Mouse (Mus musculus) MEL (cell line): ENCODE measurements around the gene Nap1l4. TPM values are rescaled to one million over a fixed set of nuclear protein-coding genes. Genes with fewer than 3 reads are reported as not detected.

Experiments
- DNase-seq: peaks from one replicate; pipeline ENCODE4 v3.0.0; 2011; ENCODE audit warnings: low read depth, low spot score
- H3K27ac ChIP-seq: 2 replicates; pipeline ENCODE4 v1.5.1; 2012; ENCODE audit warnings: low read depth, mild to moderate bottlenecking, control low read depth, low read length, moderate library complexity; ENCODE audit not compliant: control insufficient read depth
- H3K27me3 ChIP-seq, 2 experiments: fragments of 150-350 bp in 1 of 2; sonication (generic) in 1 of 2; 2 replicates each; pipeline ENCODE4 v1.6.1; 2012; ENCODE audit warnings: low read length in 2 of 2, mild to moderate bottlenecking in 2 of 2, improper control_type of control experiment in 1 of 2, moderate library complexity in 1 of 2; ENCODE audit not compliant: insufficient read depth in 2 of 2, control insufficient read depth in 1 of 2
- H3K36me3 ChIP-seq, 2 experiments: 2 replicates each; pipeline ENCODE4 v1.6.1; 2012 to 2014; ENCODE audit warnings: low read length in 2 of 2, improper control_type of control experiment in 1 of 2, inconsistent platforms in 1 of 2, mild to moderate bottlenecking in 1 of 2; ENCODE audit not compliant: insufficient read depth in 2 of 2, control insufficient read depth in 1 of 2
- H3K4me1 ChIP-seq, 2 experiments: fragments of 150-350 bp in 1 of 2; sonication (generic) in 1 of 2; 2 replicates each; pipeline ENCODE4 v1.6.1; 2012; ENCODE audit warnings: low read length in 2 of 2, improper control_type of control experiment in 1 of 2, mild to moderate bottlenecking in 1 of 2; ENCODE audit not compliant: insufficient read depth in 2 of 2, control insufficient read depth in 1 of 2
- H3K4me3 ChIP-seq, 2 experiments: fragments of 150-350 bp in 1 of 2; sonication (generic) in 1 of 2; 2 replicates each; pipeline ENCODE4 v1.5.1; 2012; ENCODE audit warnings: low read depth in 2 of 2, low read length in 2 of 2, mild to moderate bottlenecking in 2 of 2, moderate library complexity in 2 of 2, control low read depth in 1 of 2, improper control_type of control experiment in 1 of 2; ENCODE audit not compliant: control insufficient read depth in 1 of 2, insufficient read depth in 1 of 2
- H3K79me2 ChIP-seq: 2 replicates; pipeline ENCODE4 v1.6.1; 2012; ENCODE audit warnings: mild to moderate bottlenecking, low read length, moderate library complexity; ENCODE audit not compliant: control insufficient read depth, poor library complexity, insufficient read depth
- H3K9ac ChIP-seq: 2 replicates; pipeline ENCODE4 v1.6.1; 2012; ENCODE audit warnings: low read depth, mild to moderate bottlenecking, control low read depth, low read length, moderate library complexity; ENCODE audit not compliant: control insufficient read depth, poor library complexity, severe bottlenecking
- H3K9me3 ChIP-seq: fragments of 150-350 bp; sonication (generic); replicated peaks from 2 replicates; pipeline ENCODE4 v1.6.1; 2012; ENCODE audit warnings: mild to moderate bottlenecking, low read length, improper control_type of control experiment, moderate library complexity; ENCODE audit not compliant: insufficient read depth
- BHLHE40 ChIP-seq: IDR thresholded peaks from 2 replicates; pipeline ENCODE4 v1.6.1; 2012; ENCODE audit warnings: low read depth, mild to moderate bottlenecking, inconsistent platforms, low read length, improper control_type of control experiment, borderline replicate concordance
- CHD1 ChIP-seq: IDR thresholded peaks from 2 replicates; pipeline ENCODE4 v1.6.1; 2012; ENCODE audit warnings: low read depth, mild to moderate bottlenecking, inconsistent platforms, low read length, improper control_type of control experiment
- ELF1 ChIP-seq: IDR thresholded peaks from 2 replicates; pipeline ENCODE4 v1.6.1; 2014; ENCODE audit warnings: low read depth, mild to moderate bottlenecking, inconsistent platforms, low read length, improper control_type of control experiment, moderate library complexity
- EP300 ChIP-seq, 2 experiments: IDR thresholded peaks; 2 replicates each; pipeline ENCODE4 v1.6.1; 2011; ENCODE audit warnings: improper control_type of control experiment in 2 of 2, low read length in 2 of 2, low read depth in 1 of 2, mild to moderate bottlenecking in 1 of 2
- ETS1 ChIP-seq: IDR thresholded peaks from 2 replicates; pipeline ENCODE4 v1.6.1; 2012; ENCODE audit warnings: low read depth, mild to moderate bottlenecking, inconsistent platforms, low read length, improper control_type of control experiment, moderate library complexity
- GABPA ChIP-seq: IDR thresholded peaks from 2 replicates; pipeline ENCODE4 v1.6.1; 2012; ENCODE audit warnings: low read depth, mild to moderate bottlenecking, inconsistent platforms, low read length, improper control_type of control experiment, moderate library complexity
- GATA1 ChIP-seq: IDR thresholded peaks from 2 replicates; pipeline ENCODE4 v1.6.1; 2011; ENCODE audit warnings: low read depth, low read length, improper control_type of control experiment
- JUND ChIP-seq: IDR thresholded peaks from 2 replicates; pipeline ENCODE4 v1.6.1; 2011; ENCODE audit warnings: low read depth, mild to moderate bottlenecking, improper control_type of control experiment, low read length
- KAT2A ChIP-seq: conservative IDR thresholded peaks from 2 replicates; pipeline ENCODE4 v1.6.1; 2012; ENCODE audit warnings: low read depth, low read length, improper control_type of control experiment, inconsistent platforms
- MAFK ChIP-seq: IDR thresholded peaks from 2 replicates; pipeline ENCODE4 v1.6.1; 2011; ENCODE audit warnings: low read depth, mild to moderate bottlenecking, low read length, improper control_type of control experiment, borderline replicate concordance
- MAX ChIP-seq: IDR thresholded peaks from 2 replicates; pipeline ENCODE4 v1.6.1; 2011; ENCODE audit warnings: low read length, improper control_type of control experiment
- MAZ ChIP-seq: IDR thresholded peaks from 2 replicates; pipeline ENCODE4 v1.6.1; 2012; ENCODE audit warnings: low read depth, mild to moderate bottlenecking, inconsistent platforms, low read length, improper control_type of control experiment
- MEF2A ChIP-seq: IDR thresholded peaks from 2 replicates; pipeline ENCODE4 v1.6.1; 2014; ENCODE audit warnings: low read depth, mild to moderate bottlenecking, inconsistent platforms, low read length, improper control_type of control experiment; ENCODE audit not compliant: poor library complexity, insufficient replicate concordance, severe bottlenecking; ENCODE audit errors: extremely low read depth
- MXI1 ChIP-seq: IDR thresholded peaks from 2 replicates; pipeline ENCODE4 v1.6.1; 2011; ENCODE audit warnings: mild to moderate bottlenecking, low read depth, low read length, improper control_type of control experiment
- MYC ChIP-seq: IDR thresholded peaks from 2 replicates; pipeline ENCODE4 v1.6.1; 2011; ENCODE audit warnings: low read depth, mild to moderate bottlenecking, low read length, improper control_type of control experiment, moderate library complexity
- NELFE ChIP-seq: IDR thresholded peaks from 2 replicates; pipeline ENCODE4 v1.6.1; 2011; ENCODE audit warnings: low read depth, low read length, improper control_type of control experiment
- NRF1 ChIP-seq: IDR thresholded peaks from 2 replicates; pipeline ENCODE4 v1.6.1; 2014; ENCODE audit warnings: low read depth, mild to moderate bottlenecking, inconsistent platforms, low read length, improper control_type of control experiment, moderate library complexity; ENCODE audit not compliant: poor library complexity, insufficient read depth, severe bottlenecking
- POLR2A ChIP-seq, 2 experiments: IDR thresholded peaks; 2 replicates each; pipeline ENCODE4 v1.6.1; 2011 to 2012; ENCODE audit warnings: low read length in 2 of 2, mild to moderate bottlenecking in 2 of 2, control low read depth in 1 of 2, improper control_type of control experiment in 1 of 2, low read depth in 1 of 2, moderate library complexity in 1 of 2; ENCODE audit not compliant: control insufficient read depth in 1 of 2, insufficient read depth in 1 of 2, poor library complexity in 1 of 2
- POLR2AphosphoS2 ChIP-seq: IDR thresholded peaks from 2 replicates; pipeline ENCODE4 v1.6.1; 2011; ENCODE audit warnings: low read length, improper control_type of control experiment
- POLR2AphosphoS5 ChIP-seq: IDR thresholded peaks from 2 replicates; pipeline ENCODE4 v1.6.1; 2012; ENCODE audit warnings: low read depth, borderline replicate concordance, mild to moderate bottlenecking, inconsistent platforms, low read length, moderate library complexity, mixed read lengths
- RAD21 ChIP-seq: IDR thresholded peaks from 2 replicates; pipeline ENCODE4 v1.6.1; 2011; ENCODE audit warnings: mild to moderate bottlenecking, low read depth, low read length, improper control_type of control experiment
- SIN3A ChIP-seq: IDR thresholded peaks from 2 replicates; pipeline ENCODE4 v1.6.1; 2012; ENCODE audit warnings: low read length, improper control_type of control experiment, inconsistent platforms
- SMC3 ChIP-seq: IDR thresholded peaks from 2 replicates; pipeline ENCODE4 v1.6.1; 2011; ENCODE audit warnings: low read depth, low read length, improper control_type of control experiment
- TAL1 ChIP-seq: IDR thresholded peaks from 2 replicates; pipeline ENCODE4 v1.6.1; 2012; ENCODE audit warnings: mild to moderate bottlenecking, inconsistent platforms, low read length, moderate library complexity, mixed read lengths
- TBP ChIP-seq: IDR thresholded peaks from 2 replicates; pipeline ENCODE4 v1.8.0; 2011; ENCODE audit warnings: low read depth, low read length, improper control_type of control experiment
- TCF12 ChIP-seq: IDR thresholded peaks from 2 replicates; pipeline ENCODE4 v1.6.1; 2014; ENCODE audit warnings: low read depth, mild to moderate bottlenecking, inconsistent platforms, low read length, improper control_type of control experiment, moderate library complexity
- UBTF ChIP-seq: IDR thresholded peaks from 2 replicates; pipeline ENCODE4 v1.6.1; 2012; ENCODE audit warnings: low read depth, mild to moderate bottlenecking, inconsistent platforms, low read length, improper control_type of control experiment, moderate library complexity, borderline replicate concordance; ENCODE audit not compliant: insufficient read depth
- USF1 ChIP-seq: IDR thresholded peaks from 2 replicates; pipeline ENCODE4 v1.6.1; 2014; ENCODE audit warnings: low read depth, mild to moderate bottlenecking, inconsistent platforms, low read length, improper control_type of control experiment, moderate library complexity
- ZC3H11A ChIP-seq: IDR thresholded peaks from 2 replicates; pipeline ENCODE4 v1.6.1; 2012; ENCODE audit warnings: low read depth, mild to moderate bottlenecking, inconsistent platforms, low read length, improper control_type of control experiment
- ZKSCAN1 ChIP-seq: IDR thresholded peaks from 2 replicates; pipeline ENCODE4 v1.6.1; 2012; ENCODE audit warnings: low read depth, mild to moderate bottlenecking, inconsistent platforms, low read length, improper control_type of control experiment, moderate library complexity
- ZMIZ1 ChIP-seq: IDR thresholded peaks from 2 replicates; pipeline ENCODE4 v1.6.1; 2012; ENCODE audit warnings: low read depth, mild to moderate bottlenecking, inconsistent platforms, low read length, improper control_type of control experiment, moderate library complexity
- polyA plus RNA-seq, 2 experiments: library from polyadenylated mRNA; stranded (reverse) in 1 of 2; unstranded in 1 of 2; fragments of >175 nt in 1 of 2; fragments of >200 nt in 1 of 2; gene quantifications; 2 replicates each; pipeline versions ENCODE4 v1.2.1 to v1.2.4; 2012; ENCODE audit warnings: low replicate concordance in 2 of 2, low read depth in 1 of 2; ENCODE audit not compliant: insufficient read length in 2 of 2, insufficient read depth in 1 of 2, missing spikeins in 1 of 2
- total RNA-seq: library from RNA; depleted of rRNA; stranded (reverse); fragments of 300-350 nt; gene quantifications from 2 replicates; pipeline ENCODE4 v1.2.3, GENCODE M21; 2012

Nap1l4 gene
- total and polyA plus RNA-seq, 3 experiments: 165 to 186 TPM; not detected in 1

GRCm38 (mm10) chr7:143556964-143557610 lies 8.2 kb upstream of the Nap1l4 start (continued):
- TF ChIP-seq JUND (0 out of 2 replicates have a peak, but pooled peaks have one; percentile 16), TCF12 (peak; percentile 88), CHD1 (no peak), MAX (peak; percentile 79), ZMIZ1 (0 out of 2 replicates have a peak, but pooled peaks have one; percentile 52), ZKSCAN1 (no peak), GABPA (no peak), MAFK (no peak), TAL1 (peak; percentile 77), TBP (no peak), SIN3A (peak; percentile 90; the same call in 1 of the 2 replicates), SMC3 (no peak)

- peaks cover 0 to 30% of the 10 kb centered on the region in 2 experiments; a peak in 2 of 4 replicates for H3K36me3 ChIP-seq
- H3K79me2 ChIP-seq: peaks cover 38% of the 10 kb centered on the region
- peak overlapping the region; percentile 93 for H3K27ac ChIP-seq
- H3K9ac ChIP-seq: peak overlapping the region; percentile 97
- H3K27me3 ChIP-seq: no peaks in the 10 kb centered on the region
- peak overlapping the region; percentile 68 to 76 for H3K4me3 ChIP-seq
- peaks cover 2 to 12% of the 10 kb centered on the region in 2 experiments; a peak in 2 of 4 replicates for H3K4me1 ChIP-seq
- DNase-seq: peak; percentile 57
- no peaks in the 10 kb centered on the region for H3K9me3 ChIP-seq
- TF ChIP-seq POLR2A (IDR thresholded peaks at IDR 0.05; ENCODE audit: control insufficient read depth in 1 of 2, insufficient read depth in 1 of 2, low read depth in 1 of 2, low read length in 2 of 2, poor library complexity in 1 of 2) (peak in 1 of 2 experiments; percentile 11; a peak in 2 of 4 replicates), BHLHE40 (no peak), ZMIZ1 (peak; percentile 91; the same call in 1 of the 2 replicates), CHD1 (0 out of 2 replicates have a peak, but pooled peaks have one; percentile 63), ZKSCAN1 (peak; percentile 48; the same call in 1 of the 2 replicates), JUND (no peak), NELFE (no peak), KAT2A (no peak), EP300 (IDR thresholded peaks at IDR 0.05; ENCODE audit: low read depth in 1 of 2, low read length in 2 of 2) (peak in 1 of 2 experiments; percentile 23; a peak in 1 of 4 replicates), MYC (no peak), ETS1 (peak; percentile 40; the same call in 1 of the 2 replicates), SMC3 (no peak), POLR2AphosphoS5 (no peak; the same call in 1 of the 2 replicates), USF1 (no peak), MAX (no peak), NRF1 (no peak), RAD21 (no peak), UBTF (no peak), GATA1 (peak; percentile 45; the same call in 1 of the 2 replicates), GABPA (no peak), POLR2AphosphoS2 (peak; percentile 36; the same call in 1 of the 2 replicates), ZC3H11A (no peak), MEF2A (no peak), MAZ (no peak), MXI1 (no peak; the same call in 1 of the 2 replicates), SIN3A (peak; percentile 50; the same call in 1 of the 2 replicates), MAFK (no peak), ELF1 (no peak)
These were observed 798 bp upstream of the Nap1l4 start for GRCm38 (mm10) chr7:143549588-143550220.
